Mouse (Mus musculus) limb, embryonic 14.5 days (tissue): ENCODE measurements around the gene Lrrc59. TPM values are rescaled to one million over a fixed set of nuclear protein-coding genes. Genes with fewer than 3 reads are reported as not detected.
"Not testable (repeated sequence)": the region's sequence is repeated elsewhere in the genome, so short reads cannot be mapped to it uniquely, and the experiment has no call there.

Experiments used
- ATAC-seq: fragments of 200-750 bp; cut with Nextera tagmentation; 2 replicates; pipeline ENCODE4 v1.8.0; 2017; ENCODE audit warnings: low read depth, moderate number of reproducible peaks, moderate TSS enrichment; ENCODE audit not compliant: low FRiP score
- DNase-seq: peaks from one replicate; pipeline ENCODE4 v3.0.0-alpha.2; 2015; ENCODE audit warnings: low spot score
- H3K27ac ChIP-seq: fragments of 300-500 bp; sonication (generic); replicated peaks from 2 replicates; pipeline ENCODE4 v1.5.1; 2014; ENCODE audit warnings: low read depth, mild to moderate bottlenecking, low read length, moderate library complexity, mixed read lengths
- H3K27me3 ChIP-seq: fragments of 300-500 bp; sonication (generic); 2 replicates; pipeline ENCODE4 v1.6.1; 2014; ENCODE audit warnings: low read length, mixed read lengths; ENCODE audit not compliant: control insufficient read depth, insufficient read depth
- H3K36me3 ChIP-seq: fragments of 300-500 bp; sonication (generic); 2 replicates; pipeline ENCODE4 v1.6.1; 2014; ENCODE audit warnings: mild to moderate bottlenecking, low read length, moderate library complexity, mixed read lengths; ENCODE audit not compliant: control insufficient read depth, insufficient read depth
- H3K4me1 ChIP-seq: fragments of 300-500 bp; sonication (generic); 2 replicates; pipeline ENCODE4 v1.6.1; 2014; ENCODE audit warnings: antibody characterized with exemption, low read length, mixed read lengths; ENCODE audit not compliant: control insufficient read depth, insufficient read depth
- H3K4me2 ChIP-seq: fragments of 300-500 bp; sonication (generic); replicated peaks from 2 replicates; pipeline ENCODE4 v1.6.1; 2014; ENCODE audit warnings: low read depth, mild to moderate bottlenecking, low read length, moderate library complexity; ENCODE audit not compliant: severe bottlenecking
- H3K4me3 ChIP-seq: fragments of 300-500 bp; sonication (generic); replicated peaks from 2 replicates; pipeline ENCODE4 v1.5.1; 2014; ENCODE audit warnings: low read length
- H3K9ac ChIP-seq: fragments of 300-500 bp; sonication (generic); 2 replicates; pipeline ENCODE4 v1.6.1; 2014; ENCODE audit warnings: mild to moderate bottlenecking, low read depth, low read length, moderate library complexity; ENCODE audit not compliant: severe bottlenecking
- H3K9me3 ChIP-seq: fragments of 300-500 bp; sonication (generic); 2 replicates; pipeline ENCODE4 v1.6.1; 2016; ENCODE audit warnings: low read length; ENCODE audit not compliant: control insufficient read depth
- POLR2A ChIP-seq: fragments of 200-500 bp; IDR thresholded peaks from 2 replicates; pipeline ENCODE4 v1.8.0; 2012; ENCODE audit warnings: inconsistent platforms, mild to moderate bottlenecking, moderate library complexity, borderline replicate concordance; ENCODE audit not compliant: insufficient read depth, insufficient read length; ENCODE audit errors: extremely low read depth
- WGBS: fragments of 180-500 bp; shearing (Covaris S2); extraction: QIAGEN DNeasy Blood & Tissue Kit; methylation state at CpG from one replicate; pipeline ENCODE4 v1.1.7; 2014; 5-methylcytosine and 5-hydroxymethylcytosine counted together
- polyA plus RNA-seq, 2 experiments: library from polyadenylated mRNA; depleted of rRNA in 1 of 2; stranded (reverse) in 1 of 2; unstranded in 1 of 2; fragments of >200 nt; fragmentation: Nextera tagmentation in 1 of 2; extraction: Ambion mirVana in 1 of 2; gene quantifications; 2 replicates each; pipeline versions ENCODE4 v1.2.1 to v1.2.3; 2012 to 2014

Lrrc59 gene
- polyA plus RNA-seq, 2 experiments: 149 to 200 TPM

DNA sequence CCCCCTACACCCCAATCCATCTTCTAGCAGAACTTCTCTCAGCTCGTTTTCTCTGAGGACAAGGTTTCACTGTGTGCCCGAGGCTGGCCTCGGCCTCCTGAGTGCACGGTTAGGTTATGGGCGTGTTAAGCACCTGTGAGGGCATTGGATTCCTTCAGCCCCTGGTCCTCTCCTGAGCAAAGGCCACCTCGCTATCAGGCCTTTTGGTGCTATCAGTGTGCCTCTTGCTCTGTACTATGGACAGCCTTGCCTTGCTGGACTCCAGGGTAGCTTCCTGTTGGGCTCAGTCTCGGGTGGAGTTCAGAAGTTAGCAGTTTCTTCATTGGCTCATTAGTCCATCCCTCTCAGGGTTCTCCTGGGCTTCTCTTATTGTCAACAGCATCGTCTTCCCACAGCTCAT lies 3.4 kb downstream of the Lrrc59 start:
- Histone ChIP-seq H3K4me3 (no peak overlapping the region), H3K9ac (no peak overlapping the region), H3K4me1 (peaks cover 10% of the 10 kb centered on the region), H3K4me2 (no peak overlapping the region), H3K36me3 (peaks cover 66% of the 10 kb centered on the region), H3K27me3 (no peaks in the 10 kb centered on the region), H3K9me3 (no peaks in the 10 kb centered on the region), H3K27ac (no peak overlapping the region)
- DNase-seq: no peak
- 80% methylated on average over 8 of the region's 8 CpGs for WGBS
- TF ChIP-seq POLR2A: no peak
- no peak for ATAC-seq

DNA sequence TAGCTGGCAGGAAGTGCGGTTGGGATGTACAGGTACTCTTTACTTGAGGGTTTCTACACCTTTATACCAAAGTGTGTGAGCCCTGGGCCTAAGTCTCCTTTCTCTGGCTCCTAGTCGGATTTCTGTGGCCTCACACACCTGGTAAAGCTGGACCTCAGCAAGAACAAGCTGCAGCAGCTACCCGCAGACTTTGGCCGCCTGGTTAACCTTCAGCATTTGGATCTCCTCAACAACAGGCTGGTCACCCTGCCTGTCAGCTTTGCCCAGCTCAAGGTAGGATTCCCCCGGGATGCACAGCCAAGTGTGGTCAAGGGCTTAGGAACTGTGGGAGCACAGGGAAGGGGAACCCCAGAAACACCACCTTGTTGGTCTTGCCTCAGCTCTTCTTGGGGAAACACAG lies 4.9 kb downstream of the Lrrc59 start:
- H3K27ac ChIP-seq: no peak overlapping the region
- H3K27me3 ChIP-seq: no peaks in the 10 kb centered on the region
- H3K9me3 ChIP-seq: no peaks in the 10 kb centered on the region
- 91% methylated on average over 5 of the region's 5 CpGs for WGBS
- DNase-seq (no peak), ATAC-seq (no peak)
- H3K36me3 ChIP-seq: peaks cover 81% of the 10 kb centered on the region
- no peak overlapping the region for H3K4me2 ChIP-seq
- H3K9ac ChIP-seq: no peak overlapping the region
- H3K4me3 ChIP-seq: no peak overlapping the region
- H3K4me1 ChIP-seq: peaks cover 10% of the 10 kb centered on the region
- TF ChIP-seq POLR2A: no peak

DNA sequence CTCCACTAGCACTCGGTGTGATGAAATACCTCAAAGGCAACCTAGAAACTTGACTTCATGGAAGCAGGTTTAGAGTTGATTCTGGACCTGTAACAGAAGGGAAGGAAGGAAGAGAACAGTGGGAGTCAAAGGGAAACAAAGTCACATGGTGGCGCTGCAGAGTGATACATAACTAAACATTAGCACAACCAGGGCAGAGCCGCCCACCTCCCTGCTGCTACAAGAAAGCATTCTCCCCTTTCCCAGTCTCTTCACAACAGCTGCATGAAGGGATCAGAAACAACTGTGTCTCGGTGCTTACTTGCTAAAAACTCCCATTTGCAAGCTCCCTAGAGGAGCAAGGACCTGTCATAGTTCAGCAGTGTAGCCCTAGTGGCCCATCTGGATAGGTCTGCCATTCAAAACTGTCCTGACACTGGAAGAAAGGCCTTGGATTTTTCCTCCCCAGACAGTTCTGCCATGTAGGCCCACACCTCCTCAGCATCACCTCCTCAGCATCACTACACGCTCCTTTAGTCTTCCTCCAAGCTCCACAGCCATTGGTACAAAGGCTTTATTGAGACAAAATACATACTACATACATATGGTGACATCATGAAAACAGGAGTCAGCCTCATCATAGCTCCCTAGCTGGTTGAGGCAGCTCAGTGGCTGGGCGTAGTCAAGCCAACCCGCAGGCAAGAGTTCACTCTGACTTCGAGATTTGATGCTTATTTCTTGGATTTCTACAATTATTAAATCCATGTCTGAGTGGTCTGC lies 15.1 kb downstream of the Lrrc59 start:
- Histone ChIP-seq H3K27me3 (no peaks in the 10 kb centered on the region), H3K4me2 (no peak overlapping the region), H3K9me3 (no peaks in the 10 kb centered on the region), H3K4me1 (no peaks in the 10 kb centered on the region), H3K9ac (no peak overlapping the region), H3K27ac (no peak overlapping the region), H3K36me3 (peaks cover 83% of the 10 kb centered on the region), H3K4me3 (no peak overlapping the region)
- WGBS: 87% methylated on average over 8 of the region's 8 CpGs
- no peak for TF ChIP-seq POLR2A
- ATAC-seq (no peak), DNase-seq (no peak)

DNA sequence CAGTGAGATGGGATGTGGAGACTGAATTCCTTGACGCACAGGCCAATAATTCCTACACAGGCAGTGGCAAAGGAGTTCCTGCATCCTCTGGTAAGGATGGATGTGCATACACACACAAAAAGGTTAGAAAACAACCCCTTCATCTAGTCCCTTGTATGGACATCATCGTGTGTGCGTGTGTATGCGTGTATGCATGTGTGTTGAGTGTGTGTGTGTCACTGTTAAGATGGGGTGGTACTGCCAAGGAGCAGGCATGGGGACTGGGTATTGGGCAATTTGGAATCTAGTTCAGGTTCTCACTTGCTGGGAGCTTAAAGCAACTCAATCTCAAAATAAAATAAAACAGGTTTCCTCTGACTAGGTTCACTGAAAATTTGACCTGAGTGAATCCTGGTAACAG lies 16.9 kb downstream of the Lrrc59 start:
- Histone ChIP-seq H3K27ac (no peak overlapping the region), H3K27me3 (no peaks in the 10 kb centered on the region), H3K4me1 (no peaks in the 10 kb centered on the region), H3K36me3 (peaks cover 79% of the 10 kb centered on the region), H3K9ac (no peak overlapping the region), H3K4me2 (no peak overlapping the region), H3K4me3 (no peak overlapping the region), H3K9me3 (no peaks in the 10 kb centered on the region)
- ATAC-seq (no peak), DNase-seq (no peak)
- WGBS: 93% methylated on average over 4 of the region's 4 CpGs
- no peak for TF ChIP-seq POLR2A

DNA sequence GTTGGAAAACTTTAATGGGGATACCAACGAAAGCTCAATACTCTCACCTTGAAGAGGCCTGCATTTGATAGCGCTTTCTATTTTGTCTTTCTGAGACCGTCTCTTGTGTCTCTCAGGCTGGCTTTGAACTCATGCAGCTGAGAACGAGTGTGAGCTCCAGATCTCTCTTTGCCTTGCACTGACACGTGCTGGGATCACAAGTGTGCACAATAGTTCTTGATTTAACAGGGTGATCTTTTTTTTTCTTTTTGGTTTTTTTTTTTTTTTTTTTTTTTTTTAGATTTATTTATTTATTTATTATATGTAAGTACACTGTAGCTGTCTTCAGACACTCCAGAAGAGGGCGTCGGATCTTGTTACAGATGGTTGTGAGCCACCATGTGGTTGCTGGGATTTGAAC lies 21.7 kb downstream of the Lrrc59 start:
- not testable (repeated sequence) for H3K27me3 ChIP-seq, H3K9ac ChIP-seq, H3K9me3 ChIP-seq, H3K4me2 ChIP-seq, H3K27ac ChIP-seq, H3K4me3 ChIP-seq, DNase-seq, ATAC-seq
- Histone ChIP-seq H3K36me3 (peaks cover 35% of the 10 kb centered on the region), H3K4me1 (peaks cover 12% of the 10 kb centered on the region)
- 92% methylated on average over 7 of the region's 7 CpGs for WGBS
